In genomic region chr2:155825904-155826629, GRCm38 (mm10) we compare ENCODE assay signal across 7 mouse cellular contexts. TPM values are rescaled to one million over a fixed set of nuclear protein-coding genes. Genes with fewer than 3 reads are reported as not detected.
DNase-seq lines count a peak whose midpoint lies in the region; ATAC-seq lines count a peak whose summit lies in the region.

No protein-coding gene starts in this region.

- DNase-seq in spleen, adult 12 weeks (ENCODE audit: low spot score): peak; percentile 26
- DNase-seq in spleen, postnatal 14 days (ENCODE audit: low spot score in 2 of 2): no peak
- peak; percentile 50 to 51 for DNase-seq in adrenal gland, postnatal 36 days
- no peak for DNase-seq in gastrocnemius, postnatal 25 days

- H3K27ac ChIP-seq in forebrain, embryonic 16.5 days (ENCODE audit: low read length): peak overlapping the region; percentile 83; the same call in 1 of the 2 replicates
- peak overlapping the region; percentile 86 for H3K27ac ChIP-seq in limb, embryonic 12.5 days
- 0 out of 2 replicates have a peak overlapping the region, but pooled peaks have one; percentile 37 for H3K27ac ChIP-seq in neural tube, embryonic 12.5 days

- peaks cover 23% of the 10 kb centered on the region for H3K4me1 ChIP-seq in forebrain, embryonic 16.5 days (replicated peaks; ENCODE audit: control insufficient read depth, insufficient read depth, low read length)
- peaks cover 21% of the 10 kb centered on the region for H3K4me1 ChIP-seq in limb, embryonic 12.5 days (replicated peaks)
- H3K4me1 ChIP-seq in neural tube, embryonic 12.5 days: peaks cover 19% of the 10 kb centered on the region

- H3K4me2 ChIP-seq in forebrain, embryonic 16.5 days (ENCODE audit: low read length): peak overlapping the region; percentile 89
- H3K4me2 ChIP-seq in limb, embryonic 12.5 days: peak overlapping the region; percentile 91
- peak overlapping the region; percentile 95 for H3K4me2 ChIP-seq in neural tube, embryonic 12.5 days (replicated peaks)

- peak overlapping the region; percentile 92 for H3K4me3 ChIP-seq in forebrain, embryonic 16.5 days (replicated peaks; ENCODE audit: low read length)
- H3K4me3 ChIP-seq in limb, embryonic 12.5 days (replicated peaks): peak overlapping the region; percentile 91
- H3K4me3 ChIP-seq in neural tube, embryonic 12.5 days: peak overlapping the region; percentile 91

- H3K36me3 ChIP-seq in forebrain, embryonic 16.5 days (ENCODE audit: control insufficient read depth, insufficient read depth): peaks cover 4% of the 10 kb centered on the region; the same call in 1 of the 2 replicates
- peaks cover 33% of the 10 kb centered on the region for H3K36me3 ChIP-seq in limb, embryonic 12.5 days
- peaks cover 28% of the 10 kb centered on the region for H3K36me3 ChIP-seq in neural tube, embryonic 12.5 days

- H3K9ac ChIP-seq in forebrain, embryonic 16.5 days (replicated peaks; ENCODE audit: low read depth, low read length): peak overlapping the region; percentile 70
- peak overlapping the region; percentile 85 for H3K9ac ChIP-seq in limb, embryonic 12.5 days (replicated peaks)
- peak overlapping the region; percentile 83 for H3K9ac ChIP-seq in neural tube, embryonic 12.5 days

- ATAC-seq in forebrain, embryonic 16.5 days: peak; percentile 11
- no peak for ATAC-seq in limb, embryonic 12.5 days (ENCODE audit: insufficient number of reproducible peaks, insufficient read depth, low FRiP score, low TSS enrichment, low read depth)
- ATAC-seq in neural tube, embryonic 12.5 days (ENCODE audit: low FRiP score, low read depth): peak; percentile 30

- no peaks in the 10 kb centered on the region for H3K9me3 ChIP-seq in forebrain, embryonic 16.5 days (ENCODE audit: control insufficient read depth, low read length)
- no peaks in the 10 kb centered on the region for H3K9me3 ChIP-seq in limb, embryonic 12.5 days
- no peaks in the 10 kb centered on the region for H3K9me3 ChIP-seq in neural tube, embryonic 12.5 days

- no peaks in the 10 kb centered on the region for H3K27me3 ChIP-seq in forebrain, embryonic 16.5 days (replicated peaks; ENCODE audit: control insufficient read depth, insufficient read depth, low read length)
- H3K27me3 ChIP-seq in limb, embryonic 12.5 days: no peaks in the 10 kb centered on the region
- H3K27me3 ChIP-seq in neural tube, embryonic 12.5 days (replicated peaks): no peaks in the 10 kb centered on the region

- WGBS in forebrain, embryonic 16.5 days: 3% methylated on average over 52 of the region's 52 CpGs
- 2% methylated on average over 52 of the region's 52 CpGs for WGBS in limb, embryonic 12.5 days
- WGBS in neural tube, embryonic 12.5 days: 3% methylated on average over 52 of the region's 52 CpGs

RNA-seq across cellular contexts. Expression of gene Eif6, which starts 0.7 kb away (rescaled TPM):
- 100 to 1,000 TPM; 158 to 163 TPM for total RNA-seq in adrenal gland, postnatal 36 days (2021)
- 148 TPM in 2 replicates for polyA plus RNA-seq in forebrain, embryonic 16.5 days (2015; fragmentation: Nextera tagmentation; extraction: Ambion mirVana)
- polyA plus RNA-seq in limb, embryonic 12.5 days (2016; fragmentation: Nextera tagmentation; extraction: Ambion mirVana): 180 and 186 TPM in 2 replicates
- polyA plus RNA-seq in neural tube, embryonic 12.5 days (2016; fragmentation: Nextera tagmentation; extraction: Ambion mirVana): 173 and 177 TPM in 2 replicates
- total RNA-seq in gastrocnemius, postnatal 25 days (2021): 10 to 100 TPM; 38.6 to 45.3 TPM

RNA-seq across cellular contexts. Expression of gene BC029722, which starts 6.8 kb away (rescaled TPM):
- total RNA-seq in adrenal gland, postnatal 36 days (2021): 100 to 1,000 TPM; 185 to 198 TPM
- 31.0 and 35.2 TPM in 2 replicates for polyA plus RNA-seq in forebrain, embryonic 16.5 days (2015; fragmentation: Nextera tagmentation; extraction: Ambion mirVana)
- polyA plus RNA-seq in limb, embryonic 12.5 days (2016; fragmentation: Nextera tagmentation; extraction: Ambion mirVana): 13.0 and 13.5 TPM in 2 replicates
- polyA plus RNA-seq in neural tube, embryonic 12.5 days (2016; fragmentation: Nextera tagmentation; extraction: Ambion mirVana): 20.8 and 23.7 TPM in 2 replicates
- total RNA-seq in gastrocnemius, postnatal 25 days (2021): 10 to 100 TPM; 22.3 to 25.3 TPM

RNA-seq across cellular contexts. Expression of gene Fam83c, which starts 8.6 kb away (rescaled TPM):
- total RNA-seq in adrenal gland, postnatal 36 days (2021): not detected
- 0.42 and 0.70 TPM in 2 replicates for polyA plus RNA-seq in forebrain, embryonic 16.5 days (2015; fragmentation: Nextera tagmentation; extraction: Ambion mirVana)
- polyA plus RNA-seq in limb, embryonic 12.5 days (2016; fragmentation: Nextera tagmentation; extraction: Ambion mirVana): 0.28 and 0.31 TPM in 2 replicates
- 0.63 TPM in 2 replicates for polyA plus RNA-seq in neural tube, embryonic 12.5 days (2016; fragmentation: Nextera tagmentation; extraction: Ambion mirVana)
- not detected for total RNA-seq in gastrocnemius, postnatal 25 days (2021)

RNA-seq across cellular contexts. Expression of gene Mmp24, which starts 50.9 kb away (rescaled TPM):
- 1 to 10 TPM; 1.4 to 1.7 TPM for total RNA-seq in adrenal gland, postnatal 36 days (2021)
- polyA plus RNA-seq in forebrain, embryonic 16.5 days (2015; fragmentation: Nextera tagmentation; extraction: Ambion mirVana): 12.8 and 13.9 TPM in 2 replicates
- 0.09 and 0.10 TPM in 2 replicates for polyA plus RNA-seq in limb, embryonic 12.5 days (2016; fragmentation: Nextera tagmentation; extraction: Ambion mirVana)
- polyA plus RNA-seq in neural tube, embryonic 12.5 days (2016; fragmentation: Nextera tagmentation; extraction: Ambion mirVana): 7.3 and 8.8 TPM in 2 replicates
- not detected for total RNA-seq in gastrocnemius, postnatal 25 days (2021)

Comparison
In these comparisons a context has a peak if more than half of its experiments do, and no peak if none do; other contexts are left out.
1. DNase-seq: peak in spleen, adult 12 weeks (single experiment) and adrenal gland, postnatal 36 days (2 of 2); none in spleen, postnatal 14 days (0 of 2) and gastrocnemius, postnatal 25 days (single experiment).
2. Peak in every context shown above with its lines, with median percentiles within 50 percentile points of each other: H3K27ac ChIP-seq, H3K4me2 ChIP-seq, H3K4me3 ChIP-seq and H3K9ac ChIP-seq.